Mouse (Mus musculus): ENCODE measurements at regions not wholly inside any gene's neighbourhood (a gene's known extent, or its start where the extent isn't known, plus 50 kb on each side); places are given as distances from the start of the nearest gene placed in this dataset.

GRCm38 (mm10) chr13:82849037-82849436, 654.8 kb upstream of the Mef2c start:
- intact Hi-C loops (cut with DNase I), result no loop called here
- no peak for DNase-seq

DNA sequence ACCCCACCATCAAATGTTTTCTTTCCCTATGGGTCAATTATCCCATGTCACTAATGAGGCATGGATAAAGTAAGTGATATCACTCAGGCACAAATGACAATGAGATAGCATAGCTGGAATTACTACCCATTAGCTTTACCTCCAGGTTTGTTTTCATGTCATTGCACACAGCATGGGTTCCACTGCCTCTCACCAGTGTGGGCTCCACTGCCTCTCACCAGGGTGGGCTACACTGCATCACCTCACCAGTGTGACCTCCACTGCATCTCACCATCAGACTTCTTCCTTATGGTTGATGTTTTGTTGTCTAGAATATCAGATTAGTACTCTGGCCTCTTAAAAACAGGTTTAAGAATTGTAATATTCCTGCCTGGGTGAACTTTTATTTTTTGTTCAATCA, 634.0 kb upstream of the Mef2c start:
- DNase-seq, result no peak
- intact Hi-C loops (cut with DNase I), result no loop called here

DNA sequence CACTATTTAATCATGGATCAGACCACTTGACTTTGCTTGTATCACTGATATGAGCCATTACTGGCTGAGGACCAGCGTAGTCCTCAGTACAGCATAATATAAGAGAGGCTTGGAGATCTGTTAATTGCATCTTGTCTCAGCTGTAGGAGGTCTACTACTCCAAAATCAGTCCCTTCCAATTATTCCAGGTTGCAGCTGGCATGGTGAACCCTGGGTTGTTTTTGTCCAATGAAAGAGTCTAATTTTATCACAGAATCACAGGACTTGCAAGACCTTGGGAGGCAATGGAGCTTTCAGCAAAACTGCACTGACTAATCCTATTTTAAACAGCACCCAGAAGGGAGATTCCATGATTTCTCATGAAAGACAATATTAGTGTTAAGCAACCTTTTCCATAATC, 629.7 kb upstream of the Mef2c start:
- no peak for DNase-seq
- intact Hi-C loops (cut with DNase I), result no loop called here

DNA sequence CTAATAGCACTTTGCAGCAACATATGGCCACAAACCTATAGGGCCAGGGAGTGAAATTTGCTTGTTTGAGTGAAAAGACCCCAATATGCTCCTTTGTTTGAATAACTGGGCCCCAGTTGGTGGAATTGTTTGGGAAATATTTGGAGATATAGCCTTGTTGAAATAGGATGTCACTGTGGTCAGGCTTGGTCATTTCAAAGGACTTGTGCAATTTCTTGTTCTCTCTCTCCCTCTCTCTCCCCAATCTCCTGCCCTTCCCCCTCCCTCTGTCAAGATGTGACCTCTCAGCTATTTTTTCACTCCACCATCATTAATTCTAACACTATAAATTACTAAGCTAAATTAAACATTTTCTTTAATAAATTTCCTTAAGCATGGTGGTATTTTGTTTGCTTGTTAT, 620.5 kb upstream of the Mef2c start:
- intact Hi-C loops (cut with DNase I), result no loop called here

DNA sequence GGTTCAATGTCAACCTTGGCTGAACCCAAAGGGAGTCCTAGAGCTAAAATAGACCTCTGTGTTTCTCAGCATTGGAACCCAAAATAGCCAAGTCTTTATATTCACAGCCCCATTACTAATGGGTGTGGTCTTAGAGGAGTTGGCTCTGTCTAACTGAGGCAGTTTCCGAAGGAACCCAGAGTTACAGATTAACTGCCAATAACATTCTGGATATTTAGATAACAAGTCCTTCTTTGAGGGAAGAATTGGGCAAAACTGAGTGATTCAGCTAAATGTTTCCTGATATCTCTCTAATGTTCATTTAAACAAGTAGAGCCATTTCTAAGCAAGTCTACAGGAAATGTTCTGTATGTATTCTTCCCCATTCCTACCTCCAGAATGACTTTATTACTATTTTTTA, 615.1 kb upstream of the Mef2c start:
- intact Hi-C loops (cut with DNase I), result no loop called here
- no peak for DNase-seq

More for the DNA sequence above, 620.5 kb upstream of the Mef2c start:
- DNase-seq, result no peak

- intact Hi-C loops (cut with DNase I), result no loop called here
- no peak for DNase-seq
Observed at GRCm38 (mm10) chr13:82892731-82893130, 611.1 kb upstream of the Mef2c start.

- no peak for DNase-seq
- intact Hi-C loops (cut with DNase I), result no loop called here
Observed at GRCm38 (mm10) chr13:82899686-82900085, 604.1 kb upstream of the Mef2c start.

DNA sequence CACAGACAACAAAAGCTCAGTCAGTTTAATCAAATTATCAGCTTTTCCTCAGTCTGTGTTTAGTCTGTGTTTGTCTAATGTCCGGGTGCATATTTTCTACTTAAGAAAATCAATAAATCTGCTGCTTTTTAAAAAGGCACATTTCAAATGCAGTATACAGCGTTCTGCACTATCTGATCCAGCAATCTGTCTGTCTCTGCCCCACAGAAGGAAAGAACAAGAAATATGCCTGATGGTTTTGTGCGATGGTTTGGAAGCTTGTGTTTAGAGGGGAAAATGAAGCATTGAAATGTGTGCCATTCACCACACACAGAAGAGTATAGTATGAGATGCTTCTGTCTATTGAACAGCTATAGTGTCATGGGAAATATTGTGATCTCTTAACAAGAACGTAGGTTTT, 601.7 kb upstream of the Mef2c start:
- intact Hi-C loops (cut with DNase I), result no loop called here
- DNase-seq, result no peak

GRCm38 (mm10) chr13:82903637-82904036, 600.2 kb upstream of the Mef2c start:
- intact Hi-C loops (cut with DNase I), result no loop called here
- DNase-seq, result no peak

- intact Hi-C loops (cut with DNase I), result no loop called here
- no peak for DNase-seq
Observed at GRCm38 (mm10) chr13:82907689-82908088, 596.1 kb upstream of the Mef2c start.

GRCm38 (mm10) chr13:82909151-82909550, 594.7 kb upstream of the Mef2c start:
- DNase-seq, result no peak
- intact Hi-C loops (cut with DNase I), result no loop called here

GRCm38 (mm10) chr13:82912859-82913258, 591.0 kb upstream of the Mef2c start:
- intact Hi-C loops (cut with DNase I), result no loop called here
- no peak for DNase-seq

- intact Hi-C loops (cut with DNase I), result no loop called here
- DNase-seq, result no peak
Observed at GRCm38 (mm10) chr13:82915194-82915593, 588.6 kb upstream of the Mef2c start.

DNA sequence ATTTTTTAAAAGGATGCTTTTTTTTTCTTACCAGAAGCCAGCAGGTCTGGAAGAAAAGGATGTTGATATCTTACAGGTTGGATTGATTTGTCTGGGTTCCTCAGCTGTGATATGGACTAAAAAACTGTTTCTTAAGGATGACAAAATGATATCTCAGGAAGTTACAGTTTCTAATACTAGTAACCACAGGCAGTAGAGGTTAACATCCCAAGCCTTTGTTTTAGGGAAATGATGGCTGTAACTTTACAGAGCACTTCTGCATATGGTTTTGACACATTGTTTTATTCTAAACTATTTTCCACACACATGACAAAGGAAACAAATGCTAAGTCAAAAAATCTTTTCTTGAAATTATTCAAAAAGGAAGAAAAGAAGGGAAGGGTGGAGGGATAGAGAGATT, 573.8 kb upstream of the Mef2c start:
- no peak for DNase-seq
- intact Hi-C loops (cut with DNase I), result no loop called here

DNA sequence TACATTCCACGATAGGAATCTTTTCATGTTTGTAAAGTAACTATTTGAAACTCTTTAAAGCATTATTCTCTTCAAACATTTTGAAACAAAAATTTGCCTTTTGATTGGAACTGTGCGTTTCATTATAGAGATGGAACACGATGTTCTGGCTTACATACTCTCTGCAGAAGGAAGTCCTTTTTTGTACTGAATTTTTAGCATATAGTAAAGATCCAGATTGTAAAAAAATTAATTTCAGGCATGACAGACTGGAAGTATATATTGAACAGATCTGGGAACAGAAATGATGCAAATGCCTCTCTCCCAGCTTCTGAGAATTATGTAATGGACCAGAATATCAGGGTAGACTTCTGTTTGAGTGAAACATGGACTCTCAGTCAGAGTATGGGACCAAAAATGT, 566.0 kb upstream of the Mef2c start:
- DNase-seq, result no peak
- intact Hi-C loops (cut with DNase I), result no loop called here

- no peak for DNase-seq
- intact Hi-C loops (cut with DNase I), result no loop called here
Observed at GRCm38 (mm10) chr13:82942691-82943341, 561.0 kb upstream of the Mef2c start.

GRCm38 (mm10) chr13:82946931-82947330, 556.9 kb upstream of the Mef2c start:
- no peak for DNase-seq
- intact Hi-C loops (cut with DNase I), result no loop called here

GRCm38 (mm10) chr13:82949541-82949940, 554.3 kb upstream of the Mef2c start:
- DNase-seq, result no peak
- intact Hi-C loops (cut with DNase I), result no loop called here

- intact Hi-C loops (cut with DNase I), result no loop called here
- DNase-seq, result no peak
Observed at GRCm38 (mm10) chr13:82962333-82962732, 541.5 kb upstream of the Mef2c start.

GRCm38 (mm10) chr13:82971722-82972121, 532.1 kb upstream of the Mef2c start:
- intact Hi-C loops (cut with DNase I), result no loop called here
- DNase-seq, result no peak

GRCm38 (mm10) chr13:82974210-82974811, 529.5 kb upstream of the Mef2c start:
- no peak for DNase-seq
- intact Hi-C loops (cut with DNase I), result no loop called here

DNA sequence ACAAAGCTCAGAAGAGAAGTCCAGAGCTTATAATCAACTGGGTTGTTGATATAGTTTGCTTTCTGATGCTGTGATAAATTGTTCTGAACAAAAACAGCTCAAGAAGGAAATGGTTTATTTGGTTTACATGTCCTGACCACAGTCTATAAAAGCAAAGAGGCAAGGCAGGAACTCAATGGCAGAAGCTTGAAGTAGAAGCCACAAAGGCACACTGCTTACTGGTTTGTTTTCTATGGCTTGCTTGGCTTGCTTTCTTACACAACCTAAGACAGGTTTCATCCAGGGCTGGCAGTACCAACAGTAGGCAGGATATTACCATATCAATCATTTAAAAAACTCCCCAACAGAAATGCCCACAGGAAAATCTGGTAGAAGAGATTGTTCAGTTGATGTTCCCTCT, 502.7 kb upstream of the Mef2c start:
- intact Hi-C loops (cut with DNase I), result no loop called here
- DNase-seq, result no peak

DNA sequence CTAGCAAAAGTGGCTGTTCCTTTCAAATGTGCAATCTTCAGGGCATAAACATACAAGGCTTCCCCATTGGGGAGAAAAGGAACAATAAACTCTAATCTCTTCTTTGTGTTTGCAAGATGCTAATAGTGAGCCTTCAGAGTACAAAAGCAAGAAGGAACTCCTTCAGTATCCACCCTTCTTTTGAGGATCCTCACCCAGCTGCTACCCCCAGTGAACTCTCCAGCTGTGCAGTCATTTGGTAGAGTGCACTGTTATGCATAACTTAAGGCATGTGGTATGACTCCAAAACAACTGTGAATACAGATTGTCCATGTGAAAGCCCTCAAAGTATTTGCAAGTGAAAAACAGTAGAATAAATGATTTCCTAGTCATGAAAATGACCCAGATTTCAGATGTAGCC, 487.1 kb upstream of the Mef2c start:
- DNase-seq, result no peak
- intact Hi-C loops (cut with DNase I), result no loop called here
